Mouse (Mus musculus) stomach, postnatal 0 days (tissue): ENCODE results near the gene Begain.

ENCODE experiments used
- CTCF ChIP-seq: IDR thresholded peaks from 2 replicates; pipeline ENCODE4 v1.5.1; 2016; ENCODE audit warnings: antibody characterized with exemption, low read depth, mild to moderate bottlenecking, moderate library complexity
- EP300 ChIP-seq: optimal IDR thresholded peaks from 2 replicates; pipeline ENCODE3; 2016; ENCODE audit warnings: antibody characterized with exemption

DNA sequence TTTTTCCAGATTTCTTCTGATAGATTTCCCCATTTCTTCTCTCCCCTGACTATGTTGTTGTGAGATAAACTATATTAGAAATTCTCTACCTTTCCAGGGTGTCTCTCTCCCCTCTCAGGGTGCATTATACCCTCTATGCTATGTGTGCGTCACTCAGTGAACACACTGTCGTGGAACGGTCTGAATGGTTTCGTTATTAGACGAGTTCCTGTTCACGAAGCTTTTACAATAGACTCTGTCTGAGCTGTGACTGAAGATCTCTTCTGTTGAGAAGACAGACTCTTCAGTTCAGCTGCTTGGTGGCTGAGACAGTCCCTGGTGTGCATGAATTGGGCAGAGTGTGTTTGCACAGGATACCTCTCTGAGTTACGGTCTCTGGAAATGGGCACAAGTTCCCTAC is 32.4 kb upstream of the Begain start:
- TF ChIP-seq CTCF (no peak), EP300 (no peak)
